Mouse (Mus musculus): ENCODE measurements around the gene Sgk2. TPM values are rescaled to one million over a fixed set of nuclear protein-coding genes. Genes with fewer than 3 reads are reported as not detected.
A peak's percentile ranks its signal among the peaks of the same experiment; 100 is the strongest.

The Sgk2 gene
- 1.2 and 1.4 TPM in 2 replicates for polyA plus RNA-seq (2015; fragmentation: Nextera tagmentation; extraction: Ambion mirVana)

DNA sequence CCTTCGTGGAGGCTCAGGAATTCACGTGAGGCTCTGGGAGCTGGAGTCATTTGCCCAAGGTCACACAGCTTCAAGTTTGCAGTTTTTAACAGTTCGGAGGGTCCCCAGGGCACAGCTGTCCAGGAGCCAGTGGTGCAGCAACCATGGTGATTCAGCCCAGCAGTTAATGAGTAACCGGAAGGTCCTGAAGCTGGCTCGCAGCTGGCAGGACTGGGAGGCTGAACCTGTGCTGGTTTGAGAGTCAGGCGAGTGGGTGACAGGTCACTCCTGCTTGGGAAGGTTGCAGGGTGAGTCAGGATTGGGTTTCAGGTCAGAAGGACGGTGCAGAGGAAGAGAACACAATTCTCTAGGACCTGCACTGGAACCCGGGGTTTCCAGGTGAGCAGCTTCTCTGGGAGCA is at the start of gene Sgk2:
TSS of gene Sgk2 (plus strand) at position 113 of the 400 bp plus-strand sequence.
- Histone ChIP-seq H3K4me2 (no peak within 1 kb of the TSS), H3K4me3 (replicated peaks) (no peak within 1 kb of the TSS), H3K9ac (no peak within 1 kb of the TSS), H3K27me3 (replicated peaks) (no peaks in the 10 kb centered on the region), H3K9me3 (no peaks in the 10 kb centered on the region), H3K4me1 (0 out of 2 replicates have a peak, but pooled peaks cover 3% of the 10 kb centered on the region), H3K36me3 (no peaks in the 10 kb centered on the region), H3K27ac (no peak within 1 kb of the TSS)
- 37% methylated on average over 8 of the region's 8 CpGs for WGBS
- peak; percentile 82 for ATAC-seq (ENCODE audit: insufficient read depth, low FRiP score, low read depth)

DNA sequence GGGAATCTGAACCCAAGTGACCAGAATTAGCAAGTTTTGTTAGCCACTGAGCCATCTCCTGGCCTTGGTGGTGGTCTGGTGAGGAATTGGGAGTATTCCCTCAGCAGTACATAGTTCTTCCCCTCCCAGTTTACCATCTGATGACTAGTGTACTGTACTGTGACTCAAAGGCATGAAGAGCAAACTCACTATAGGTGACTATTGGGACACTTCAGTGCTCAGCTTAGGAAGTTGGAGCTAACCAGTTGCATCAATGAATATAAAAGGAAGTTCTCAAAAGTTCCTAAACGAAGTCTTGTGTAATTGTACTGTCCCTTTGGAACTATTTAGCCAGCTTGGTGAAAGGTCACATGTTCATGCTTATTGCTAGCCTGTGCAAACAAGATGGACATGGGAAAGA is 47.6 kb upstream of the Sgk2 start:
- Histone ChIP-seq H3K9me3 (no peaks in the 10 kb centered on the region), H3K9ac (no peak overlapping the region), H3K27ac (no peak overlapping the region), H3K36me3 (peaks cover 30% of the 10 kb centered on the region), H3K4me2 (no peak overlapping the region), H3K27me3 (replicated peaks) (no peaks in the 10 kb centered on the region; the same call in 1 of the 2 replicates), H3K4me1 (peaks cover 7% of the 10 kb centered on the region), H3K4me3 (replicated peaks) (no peak overlapping the region)
- no peak for ATAC-seq (ENCODE audit: insufficient read depth, low FRiP score, low read depth)
- WGBS, result 76% methylated on average over 1 of the region's 1 CpGs

DNA sequence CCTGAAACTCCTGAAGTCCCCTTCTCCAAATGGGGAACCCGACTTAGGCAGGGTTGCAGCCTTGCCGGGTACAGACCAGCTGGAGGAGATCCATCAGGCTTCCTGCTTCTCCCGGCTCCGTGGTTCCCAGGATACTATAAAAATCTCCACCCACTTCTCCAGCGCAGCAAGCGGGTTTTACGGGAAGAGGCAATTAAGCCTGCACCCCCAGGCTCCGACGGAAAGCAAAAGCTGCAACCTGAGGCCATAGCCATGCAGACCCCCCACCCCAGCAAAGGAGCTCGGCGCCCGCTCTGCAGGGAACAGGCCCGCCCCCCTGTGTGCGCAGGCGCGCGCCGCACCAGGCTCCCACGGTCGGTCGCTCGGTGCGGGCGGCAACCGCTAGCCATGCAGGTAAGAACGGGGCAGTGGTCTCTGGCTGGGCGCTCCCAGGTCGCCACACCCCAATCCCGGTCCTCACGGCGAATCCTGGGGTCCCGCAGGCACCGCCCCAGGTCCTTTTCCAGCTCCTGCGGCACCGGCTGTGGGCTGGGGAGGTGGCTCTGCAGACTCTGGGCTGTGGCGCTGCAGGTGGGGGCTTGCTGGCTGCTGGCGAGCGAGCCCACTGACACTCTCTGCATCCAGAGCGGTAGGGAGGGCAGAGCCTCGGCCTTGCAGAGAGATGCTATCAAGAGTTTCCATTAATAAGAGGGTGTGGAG is 43.8 kb upstream of the Sgk2 start, which contains the start of gene L3mbtl1:
TSS of gene L3mbtl1 (plus strand) at position 325 of the 699 bp plus-strand sequence.
- H3K9ac ChIP-seq, result peak within 1 kb of the TSS; percentile 10; the same call in 1 of the 2 replicates
- under 1% methylated on average over 40 of the region's 40 CpGs for WGBS
- peak; percentile 29; the same call in 1 of the 2 replicates for ATAC-seq (ENCODE audit: insufficient read depth, low FRiP score, low read depth)
- H3K4me2 ChIP-seq, result peak within 1 kb of the TSS; percentile 98
- H3K36me3 ChIP-seq, result peaks cover 16% of the 10 kb centered on the region; the same call in 1 of the 2 replicates
- no peaks in the 10 kb centered on the region for H3K9me3 ChIP-seq
- H3K4me1 ChIP-seq, result peaks cover 12% of the 10 kb centered on the region
- peak within 1 kb of the TSS; percentile 51 for H3K4me3 ChIP-seq (replicated peaks)
- no peak within 1 kb of the TSS for H3K27ac ChIP-seq
- H3K27me3 ChIP-seq (replicated peaks), result no peaks in the 10 kb centered on the region; the same call in 1 of the 2 replicates

DNA sequence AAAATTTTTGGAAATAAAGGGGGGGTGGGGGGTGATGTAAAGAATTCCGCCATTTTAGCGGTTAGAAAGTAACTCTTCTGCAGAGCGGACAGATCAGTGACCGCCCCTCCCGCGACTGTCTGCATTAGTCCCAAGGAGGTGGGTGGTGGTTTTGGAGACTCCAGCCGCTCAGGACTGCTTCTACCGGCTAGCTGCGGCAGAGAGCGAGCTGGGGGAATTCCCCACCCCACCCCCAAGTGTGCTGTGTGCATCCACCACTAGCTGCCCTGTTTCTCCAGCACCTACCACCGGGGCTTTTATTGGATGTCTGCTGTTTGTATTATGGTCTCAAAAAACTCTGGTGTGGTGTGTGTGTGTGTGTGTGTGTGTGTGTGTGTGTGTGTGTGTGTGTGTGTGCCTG is 43.2 kb upstream of the Sgk2 start:
- Histone ChIP-seq H3K36me3 (peaks cover 9% of the 10 kb centered on the region; the same call in 1 of the 2 replicates), H3K4me2 (peak overlapping the region; percentile 98), H3K4me1 (peaks cover 12% of the 10 kb centered on the region), H3K27ac (no peak overlapping the region), H3K27me3 (replicated peaks) (no peaks in the 10 kb centered on the region; the same call in 1 of the 2 replicates), H3K9ac (no peak overlapping the region), H3K4me3 (replicated peaks) (peak overlapping the region; percentile 51), H3K9me3 (no peaks in the 10 kb centered on the region)
- ATAC-seq (ENCODE audit: insufficient read depth, low FRiP score, low read depth), result no peak
- WGBS, result 7% methylated on average over 11 of the region's 11 CpGs

DNA sequence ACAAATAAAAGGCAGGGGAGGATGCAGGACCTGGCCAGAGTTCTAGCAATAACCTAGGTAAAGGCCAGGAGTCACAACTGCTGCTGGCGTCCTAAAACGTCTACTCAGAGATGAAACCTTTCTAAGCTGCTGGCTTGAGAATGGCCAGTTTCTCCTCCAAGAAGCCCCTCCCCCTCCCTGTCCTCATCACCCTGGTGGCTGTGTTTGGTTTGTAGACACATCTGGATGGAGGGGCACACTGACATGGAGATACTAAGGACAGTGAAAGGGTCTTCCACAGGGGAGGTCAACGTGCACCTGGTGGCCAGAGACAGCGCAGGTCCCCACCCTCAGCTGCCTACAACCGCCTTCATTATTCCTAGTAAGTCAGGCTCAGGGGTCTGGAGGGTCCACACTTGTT is 40.2 kb upstream of the Sgk2 start:
- 81% methylated on average over 5 of the region's 5 CpGs for WGBS
- no peak overlapping the region for H3K4me2 ChIP-seq
- H3K27ac ChIP-seq, result no peak overlapping the region
- H3K4me3 ChIP-seq (replicated peaks), result no peak overlapping the region
- no peak for ATAC-seq (ENCODE audit: insufficient read depth, low FRiP score, low read depth)
- H3K4me1 ChIP-seq, result peaks cover 12% of the 10 kb centered on the region
- no peaks in the 10 kb centered on the region; the same call in 1 of the 2 replicates for H3K27me3 ChIP-seq (replicated peaks)
- no peaks in the 10 kb centered on the region for H3K36me3 ChIP-seq
- H3K9ac ChIP-seq, result no peak overlapping the region
- no peaks in the 10 kb centered on the region for H3K9me3 ChIP-seq

DNA sequence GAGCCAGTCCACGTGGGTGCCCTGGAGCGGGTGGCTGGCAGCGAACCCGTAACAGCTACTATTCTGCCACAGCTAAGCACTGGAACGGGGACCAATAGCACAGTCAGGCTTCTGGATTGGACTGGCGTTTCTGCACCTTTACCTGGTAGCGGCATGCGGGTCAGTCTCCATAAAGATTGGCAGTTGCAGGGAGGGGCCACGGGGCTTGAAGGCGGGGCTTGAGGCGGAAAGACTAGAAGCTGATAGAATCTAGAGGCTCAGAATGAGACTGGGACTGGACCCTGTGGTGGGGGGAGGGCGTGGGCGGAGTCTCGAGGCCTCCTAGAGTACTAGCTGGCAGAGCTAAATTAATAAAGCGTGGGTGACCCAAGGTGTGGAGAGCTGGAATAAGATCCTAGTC is 39.4 kb upstream of the Sgk2 start:
- peak; percentile 69 for ATAC-seq (ENCODE audit: insufficient read depth, low FRiP score, low read depth)
- H3K36me3 ChIP-seq, result no peaks in the 10 kb centered on the region
- peak overlapping the region; percentile 19 for H3K4me3 ChIP-seq (replicated peaks)
- no peak overlapping the region for H3K27ac ChIP-seq
- no peaks in the 10 kb centered on the region; the same call in 1 of the 2 replicates for H3K27me3 ChIP-seq (replicated peaks)
- H3K4me2 ChIP-seq, result peak overlapping the region; percentile 52
- 37% methylated on average over 15 of the region's 15 CpGs for WGBS
- peaks cover 8% of the 10 kb centered on the region for H3K4me1 ChIP-seq
- no peaks in the 10 kb centered on the region for H3K9me3 ChIP-seq
- H3K9ac ChIP-seq, result no peak overlapping the region

DNA sequence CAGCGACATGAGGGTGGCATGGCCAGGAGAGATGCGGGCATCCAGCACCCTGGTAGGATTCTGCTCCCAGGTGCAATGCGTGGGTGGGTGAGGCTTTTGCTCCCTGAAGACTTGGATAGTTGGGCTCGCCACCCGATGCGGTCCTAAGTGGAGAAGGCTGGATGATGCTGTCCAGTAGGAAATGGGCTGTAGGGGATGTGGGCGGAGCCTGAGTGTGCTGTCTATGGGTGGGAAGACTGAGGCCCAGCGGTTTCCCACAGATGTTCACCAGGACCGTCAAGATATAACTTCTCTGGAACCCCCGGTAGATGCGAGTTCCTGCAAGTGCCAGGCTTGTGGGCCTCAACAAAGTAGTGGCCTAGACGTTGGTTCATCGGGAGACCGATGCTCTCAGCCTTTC is 38.9 kb upstream of the Sgk2 start:
- Histone ChIP-seq H3K9me3 (no peaks in the 10 kb centered on the region), H3K27ac (no peak overlapping the region), H3K27me3 (replicated peaks) (no peaks in the 10 kb centered on the region; the same call in 1 of the 2 replicates), H3K4me2 (peak overlapping the region; percentile 52), H3K4me3 (replicated peaks) (peak overlapping the region; percentile 19), H3K4me1 (peaks cover 5% of the 10 kb centered on the region; the same call in 1 of the 2 replicates), H3K9ac (no peak overlapping the region), H3K36me3 (no peaks in the 10 kb centered on the region)
- WGBS, result 56% methylated on average over 14 of the region's 14 CpGs
- peak; percentile 4; the same call in 1 of the 2 replicates for ATAC-seq (ENCODE audit: insufficient read depth, low FRiP score, low read depth)

DNA sequence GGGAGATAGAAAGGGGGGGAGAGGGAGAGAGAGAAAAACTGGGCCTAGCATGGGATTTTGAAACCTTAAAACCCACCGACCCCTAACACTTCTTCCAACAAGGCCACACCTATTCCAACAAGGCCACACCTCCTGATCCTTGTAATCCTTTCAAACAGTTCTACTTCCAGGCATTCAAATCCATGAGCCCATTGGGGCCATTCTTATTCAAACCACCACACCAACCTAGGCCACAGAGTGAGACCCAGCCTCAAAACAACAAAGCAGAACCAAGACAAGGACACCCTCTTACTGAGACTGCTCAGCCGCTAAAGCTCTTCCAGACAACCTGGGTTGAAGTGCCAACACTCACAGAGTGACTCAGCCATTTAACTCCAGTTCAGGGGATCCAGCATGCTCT is 36.4 kb upstream of the Sgk2 start:
- no peaks in the 10 kb centered on the region for H3K27me3 ChIP-seq (replicated peaks)
- no peak for ATAC-seq (ENCODE audit: insufficient read depth, low FRiP score, low read depth)
- H3K4me3 ChIP-seq (replicated peaks), result no peak overlapping the region
- no peaks in the 10 kb centered on the region for H3K9me3 ChIP-seq
- no peak overlapping the region for H3K4me2 ChIP-seq
- H3K4me1 ChIP-seq, result peaks cover 5% of the 10 kb centered on the region; the same call in 1 of the 2 replicates
- no peaks in the 10 kb centered on the region for H3K36me3 ChIP-seq
- WGBS, result 85% methylated on average over 2 of the region's 2 CpGs
- no peak overlapping the region for H3K9ac ChIP-seq
- no peak overlapping the region for H3K27ac ChIP-seq

DNA sequence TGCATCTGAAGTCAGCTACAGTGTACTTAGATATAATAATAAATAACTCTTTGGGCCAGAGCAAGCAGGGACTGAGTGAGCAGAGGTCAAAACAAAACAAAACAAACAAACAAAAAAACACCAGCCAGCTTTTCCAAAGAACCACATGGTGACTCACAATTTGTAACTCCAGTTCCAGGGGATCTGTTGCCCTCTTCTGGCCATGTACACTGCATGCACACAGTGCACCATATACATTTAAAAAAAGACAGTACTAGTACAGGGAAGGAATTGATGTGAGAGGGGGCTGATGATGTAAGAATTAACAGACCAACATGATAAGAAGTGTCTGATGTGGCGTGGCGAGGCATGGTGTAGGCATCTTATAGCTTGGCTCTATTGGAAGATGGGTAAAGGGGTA is 30.3 kb upstream of the Sgk2 start:
- H3K27me3 ChIP-seq (replicated peaks), result no peaks in the 10 kb centered on the region
- H3K4me3 ChIP-seq (replicated peaks), result no peak overlapping the region
- no peak for ATAC-seq (ENCODE audit: insufficient read depth, low FRiP score, low read depth)
- H3K4me2 ChIP-seq, result no peak overlapping the region
- H3K9ac ChIP-seq, result no peak overlapping the region
- no peaks in the 10 kb centered on the region for H3K36me3 ChIP-seq
- no peaks in the 10 kb centered on the region for H3K9me3 ChIP-seq
- WGBS, result 96% methylated on average over 2 of the region's 2 CpGs
- H3K27ac ChIP-seq, result no peak overlapping the region
- H3K4me1 ChIP-seq, result no peaks in the 10 kb centered on the region

DNA sequence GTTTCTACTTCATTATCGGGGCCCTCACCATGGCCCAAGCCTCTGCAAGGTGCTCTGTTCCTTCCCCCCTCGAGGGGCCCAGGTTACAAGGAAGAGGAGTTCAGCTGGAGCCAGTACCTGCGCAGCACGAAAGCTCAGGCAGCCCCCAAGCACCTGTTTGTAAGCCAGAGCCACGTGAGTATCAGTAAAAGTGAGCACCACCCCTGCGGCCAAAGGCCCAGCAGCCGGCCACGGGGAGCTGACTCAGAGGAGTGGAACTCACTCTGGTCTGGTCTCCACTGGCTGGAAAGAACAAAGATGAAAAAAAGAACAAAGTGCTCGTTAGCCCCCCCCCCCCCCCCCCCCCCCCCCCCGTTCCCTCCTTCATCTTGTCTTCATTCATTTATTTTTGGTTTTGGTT is 25.8 kb upstream of the Sgk2 start:
- Histone ChIP-seq H3K9me3 (no peaks in the 10 kb centered on the region), H3K4me3 (replicated peaks) (no peak overlapping the region), H3K27ac (no peak overlapping the region), H3K36me3 (no peaks in the 10 kb centered on the region), H3K27me3 (replicated peaks) (no peaks in the 10 kb centered on the region), H3K9ac (no peak overlapping the region), H3K4me2 (no peak overlapping the region), H3K4me1 (no peaks in the 10 kb centered on the region)
- 61% methylated on average over 9 of the region's 10 CpGs for WGBS
- ATAC-seq (ENCODE audit: insufficient read depth, low FRiP score, low read depth), result no peak

DNA sequence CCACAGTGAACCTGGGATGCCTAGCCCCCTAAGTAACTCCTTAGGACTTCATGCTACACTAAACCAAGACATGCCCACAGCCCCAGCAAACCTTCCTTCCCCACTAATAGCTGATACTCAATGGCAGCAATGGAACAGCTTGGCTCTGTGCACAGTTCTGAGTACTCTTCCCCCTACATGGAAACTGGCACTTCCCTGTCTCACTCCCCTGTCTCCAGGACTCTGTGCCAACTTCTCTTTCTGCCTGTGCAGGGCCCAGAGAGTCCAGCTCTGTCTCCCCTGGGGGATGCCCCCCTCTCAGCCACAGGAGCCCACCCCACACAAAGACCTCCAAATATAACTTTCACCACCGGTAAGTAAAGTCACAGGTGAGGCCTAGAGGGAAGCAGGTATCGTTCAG is 20.4 kb upstream of the Sgk2 start:
- H3K36me3 ChIP-seq, result no peaks in the 10 kb centered on the region
- no peak overlapping the region for H3K27ac ChIP-seq
- no peak for ATAC-seq (ENCODE audit: insufficient read depth, low FRiP score, low read depth)
- H3K9ac ChIP-seq, result no peak overlapping the region
- no peaks in the 10 kb centered on the region for H3K4me1 ChIP-seq
- H3K4me2 ChIP-seq, result no peak overlapping the region
- H3K4me3 ChIP-seq (replicated peaks), result no peak overlapping the region
- 91% methylated on average over 2 of the region's 2 CpGs for WGBS
- no peaks in the 10 kb centered on the region for H3K9me3 ChIP-seq
- H3K27me3 ChIP-seq (replicated peaks), result no peaks in the 10 kb centered on the region

DNA sequence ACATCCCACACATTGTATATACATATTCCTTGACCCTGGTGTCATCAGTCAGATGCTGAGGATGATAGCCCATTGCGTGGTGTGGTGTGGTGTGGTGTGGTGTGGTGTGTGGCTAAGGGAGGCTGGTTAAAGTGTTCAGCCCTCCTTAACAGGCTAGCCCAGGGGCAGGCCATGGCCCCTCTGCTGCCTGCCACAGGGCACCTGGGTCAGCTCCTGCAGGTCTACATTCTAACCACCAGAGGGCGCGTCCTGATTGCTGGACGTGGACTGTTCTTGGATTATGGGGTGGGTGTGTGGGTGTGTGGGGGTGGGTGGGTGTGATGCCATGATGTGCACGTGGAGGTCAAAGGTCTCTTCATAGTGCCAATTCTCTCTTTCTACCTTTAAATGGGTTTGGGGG is 18.8 kb upstream of the Sgk2 start:
- no peaks in the 10 kb centered on the region for H3K9me3 ChIP-seq
- 9% methylated on average over 5 of the region's 5 CpGs for WGBS
- H3K4me3 ChIP-seq (replicated peaks), result no peak overlapping the region
- no peaks in the 10 kb centered on the region for H3K36me3 ChIP-seq
- no peak overlapping the region for H3K27ac ChIP-seq
- no peak overlapping the region for H3K4me2 ChIP-seq
- ATAC-seq (ENCODE audit: insufficient read depth, low FRiP score, low read depth), result no peak
- H3K9ac ChIP-seq, result no peak overlapping the region
- peaks cover under 1% of the 10 kb centered on the region for H3K4me1 ChIP-seq
- no peaks in the 10 kb centered on the region for H3K27me3 ChIP-seq (replicated peaks)
